Mouse (Mus musculus) thymus, postnatal 10 days (tissue): Measurements from ENCODE around the gene Fmnl3.

Source experiments
- DNase-seq, 2 experiments: peaks; one replicate each; pipeline ENCODE4 v3.0.0; 2021; ENCODE audit warnings: low spot score in 2 of 2

Gene Fmnl3

DNA sequence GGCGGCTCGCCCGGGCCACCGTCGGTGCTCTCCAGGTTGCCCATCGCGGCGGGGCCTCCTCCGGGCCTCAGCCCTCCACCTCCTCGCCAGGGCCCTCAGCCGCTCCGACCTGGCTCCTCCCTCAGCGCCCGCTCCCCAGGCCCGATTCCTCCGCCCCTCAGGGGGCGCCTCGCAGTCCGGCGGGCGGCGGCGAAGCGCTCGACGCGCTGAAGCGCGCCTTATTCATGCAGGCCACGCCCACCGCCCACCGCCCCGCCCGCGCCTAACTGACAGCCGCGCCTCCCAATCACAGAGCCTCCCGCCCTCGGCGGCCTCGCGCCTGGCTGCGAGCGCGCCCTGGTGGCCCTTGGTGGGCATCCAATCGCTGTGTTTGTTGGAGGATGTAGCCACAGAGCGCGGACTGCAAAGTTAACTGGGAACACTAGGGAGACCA is at the start of gene Fmnl3:
TSS of gene Fmnl3 (minus strand) at position 224 of the 433 bp plus-strand sequence.
- peak; percentile 94 to 100 for DNase-seq

DNA sequence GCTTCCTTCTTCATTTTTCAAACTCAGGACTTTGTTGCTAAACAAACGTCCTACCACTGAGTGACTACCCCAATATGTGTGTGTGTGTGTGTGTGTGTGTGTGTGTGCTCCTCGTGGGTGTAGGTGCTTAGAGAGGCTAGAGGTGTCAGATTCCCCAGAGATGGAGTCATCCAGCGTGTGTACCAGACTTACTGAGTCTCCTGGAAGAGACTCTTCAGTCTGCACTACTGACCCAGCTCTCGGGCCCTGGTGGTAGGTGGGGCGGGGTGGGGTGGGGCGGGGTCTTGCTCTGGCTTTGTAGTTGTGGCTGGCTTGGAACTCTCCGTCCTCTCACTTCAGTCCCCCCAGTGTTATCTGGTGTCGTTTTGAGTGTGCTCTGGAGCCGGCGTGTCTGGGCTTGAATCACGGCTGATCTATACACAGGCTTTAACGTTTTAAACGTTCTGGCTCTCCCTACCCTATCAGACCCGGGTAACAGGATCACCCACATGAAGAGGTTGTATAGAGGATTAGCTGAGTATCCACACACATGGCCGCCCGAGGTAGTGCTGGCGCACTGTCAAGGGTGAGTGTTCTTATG is 47.5 kb upstream of the Fmnl3 start:
- no peak for DNase-seq

DNA sequence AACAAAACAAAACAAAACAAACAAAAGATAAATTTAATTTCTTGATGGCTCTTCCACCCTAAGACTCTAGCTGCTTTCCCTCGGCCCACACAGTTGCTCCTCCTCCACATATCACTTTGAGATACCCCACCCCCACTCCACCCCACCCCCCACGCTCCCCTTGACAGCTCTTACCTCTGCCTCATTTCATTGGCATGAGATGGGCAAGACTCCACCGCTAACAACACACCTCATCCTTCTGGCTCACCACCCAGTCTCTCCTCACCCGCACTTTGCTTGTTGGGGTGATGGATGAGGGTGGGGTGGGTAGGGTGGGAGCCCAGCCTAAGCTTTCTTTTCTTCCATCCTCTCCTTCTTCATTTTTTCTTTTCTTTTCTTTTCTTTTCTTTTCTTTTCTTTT is 46.7 kb upstream of the Fmnl3 start:
- DNase-seq = no peak

DNA sequence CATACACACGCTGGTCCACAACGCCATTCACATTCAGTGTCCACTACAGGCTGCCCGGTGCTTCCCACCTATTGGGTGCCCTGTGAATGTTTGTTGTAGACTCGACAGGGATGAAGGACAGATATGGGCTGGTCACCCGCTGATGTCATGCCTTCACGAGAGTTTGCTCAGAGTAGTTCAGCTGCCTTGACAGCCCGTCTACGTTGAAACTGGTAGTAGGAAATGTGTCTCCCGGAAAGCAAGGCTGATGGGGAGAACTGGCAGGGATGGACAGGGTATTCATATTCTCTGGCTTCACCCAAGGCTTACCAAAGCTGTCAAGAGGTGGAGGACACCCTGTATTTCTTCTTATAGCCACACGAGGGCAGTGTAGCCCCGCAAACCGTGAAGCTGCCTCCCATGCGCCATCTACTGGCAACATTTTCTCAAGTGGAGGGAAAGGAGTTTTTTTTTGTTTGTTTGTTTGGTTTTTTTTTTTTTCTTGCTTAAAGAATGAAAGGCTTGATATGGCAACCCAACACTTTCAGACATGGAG is 46.1 kb upstream of the Fmnl3 start:
- DNase-seq = peak; percentile 45 to 94

DNA sequence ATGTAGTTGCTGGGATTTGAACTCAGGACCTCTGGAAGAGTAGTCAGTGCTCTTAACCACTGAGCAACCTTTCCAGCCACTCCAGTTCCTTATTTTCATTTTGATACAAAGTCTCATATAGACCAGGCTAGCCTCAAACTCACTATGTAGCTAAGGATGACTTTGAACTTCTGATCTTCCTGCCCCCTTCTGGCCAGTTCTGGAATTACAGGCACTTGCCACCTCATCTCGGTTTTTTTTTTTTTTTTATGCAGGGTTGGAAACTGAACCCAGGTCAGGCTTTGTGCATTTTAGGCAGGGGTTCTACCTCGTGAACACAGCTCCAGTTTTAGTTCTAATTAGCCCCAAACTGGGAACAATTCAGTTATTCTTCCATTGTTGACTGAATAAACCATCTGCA is 45.5 kb upstream of the Fmnl3 start:
- peak; percentile 21 to 71 for DNase-seq

DNA sequence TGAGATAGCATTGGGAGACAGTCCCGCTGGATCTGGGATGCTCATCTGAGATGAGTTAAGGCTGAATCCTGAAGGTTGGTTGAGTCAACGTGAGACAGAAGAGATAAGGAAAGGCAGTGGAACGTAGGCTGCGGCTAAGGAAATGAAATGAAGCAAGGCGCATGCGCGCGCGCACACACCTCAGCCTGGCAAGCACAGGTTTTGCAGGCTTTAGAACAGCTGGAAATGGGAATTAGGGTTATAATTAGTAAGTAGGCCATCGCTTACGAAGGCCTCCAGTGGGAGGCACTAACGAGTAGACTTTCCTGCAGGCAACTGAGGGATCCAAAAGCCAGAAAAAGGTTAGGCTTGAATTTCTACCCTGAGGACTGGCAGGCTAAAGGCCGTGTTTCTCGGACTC is 41.5 kb upstream of the Fmnl3 start:
- DNase-seq = no peak

DNA sequence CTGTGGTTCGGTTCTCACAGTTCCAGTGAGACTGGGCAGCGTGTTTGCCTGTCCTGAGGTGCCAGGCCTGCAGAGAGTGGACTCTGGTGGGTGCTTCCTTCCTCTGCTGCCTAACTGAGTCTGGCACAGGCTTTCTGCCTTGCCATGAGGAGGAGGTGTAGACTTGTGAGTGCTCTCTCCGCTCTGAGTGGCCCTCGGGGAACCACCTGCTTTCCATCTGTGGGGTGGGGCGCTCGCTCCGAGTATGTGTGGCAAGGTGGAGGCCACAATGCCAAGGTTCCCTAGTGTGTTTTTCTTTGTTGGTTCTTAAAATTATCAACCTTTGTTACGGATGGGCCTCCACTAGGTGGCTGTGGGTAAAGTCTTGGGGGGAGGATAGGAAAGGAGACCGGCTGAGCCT is 38.6 kb upstream of the Fmnl3 start:
- no peak for DNase-seq

DNA sequence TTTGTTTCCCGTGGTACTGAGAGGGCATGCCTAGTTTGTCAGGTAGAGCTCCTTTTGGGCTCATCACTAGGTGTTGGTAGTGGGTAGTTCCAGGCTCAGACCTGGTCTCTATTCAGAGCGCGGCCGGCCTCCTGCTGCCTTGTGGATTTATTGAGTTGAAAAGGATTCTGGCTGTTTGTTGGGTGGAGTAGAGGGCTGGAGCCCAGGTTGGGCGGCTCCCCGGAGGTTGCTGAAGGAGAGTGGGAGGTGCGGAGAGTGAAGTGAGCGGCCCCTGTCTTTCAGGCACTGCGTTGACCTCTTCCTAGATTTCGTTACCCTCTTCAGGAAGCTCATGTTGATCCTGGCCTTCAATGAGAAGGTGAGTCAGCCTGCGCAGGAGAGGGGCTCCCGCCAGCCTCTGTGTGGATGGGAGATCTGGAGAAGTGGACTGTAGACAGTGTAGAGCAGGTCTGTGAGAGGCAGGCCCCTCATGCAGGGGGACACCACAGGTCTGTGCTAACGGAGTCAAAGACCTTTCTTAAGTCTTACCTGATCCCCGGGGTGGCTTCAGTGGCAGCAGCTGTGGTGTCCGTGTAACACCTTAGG is 36.8 kb upstream of the Fmnl3 start:
- DNase-seq = no peak

DNA sequence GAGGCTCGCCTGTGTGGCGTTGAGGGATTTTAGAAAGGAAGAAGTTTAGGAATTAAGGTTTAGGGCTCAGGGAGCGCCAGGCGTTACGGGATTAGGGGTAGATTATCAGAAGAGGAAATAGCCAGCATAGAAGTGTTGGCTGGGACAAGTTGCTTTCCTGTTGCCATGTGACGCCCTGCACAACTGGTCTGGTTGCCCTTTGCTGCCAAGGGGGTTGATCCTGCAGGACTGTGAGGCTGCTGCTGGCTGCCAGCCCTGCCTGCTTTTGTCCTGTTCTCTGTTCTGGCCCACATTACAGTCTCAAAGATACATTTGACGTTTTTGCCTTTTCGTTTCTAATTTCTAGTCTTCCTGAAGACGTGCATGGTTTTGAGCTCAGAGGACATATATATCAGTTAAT is 34.9 kb upstream of the Fmnl3 start:
- no peak for DNase-seq

DNA sequence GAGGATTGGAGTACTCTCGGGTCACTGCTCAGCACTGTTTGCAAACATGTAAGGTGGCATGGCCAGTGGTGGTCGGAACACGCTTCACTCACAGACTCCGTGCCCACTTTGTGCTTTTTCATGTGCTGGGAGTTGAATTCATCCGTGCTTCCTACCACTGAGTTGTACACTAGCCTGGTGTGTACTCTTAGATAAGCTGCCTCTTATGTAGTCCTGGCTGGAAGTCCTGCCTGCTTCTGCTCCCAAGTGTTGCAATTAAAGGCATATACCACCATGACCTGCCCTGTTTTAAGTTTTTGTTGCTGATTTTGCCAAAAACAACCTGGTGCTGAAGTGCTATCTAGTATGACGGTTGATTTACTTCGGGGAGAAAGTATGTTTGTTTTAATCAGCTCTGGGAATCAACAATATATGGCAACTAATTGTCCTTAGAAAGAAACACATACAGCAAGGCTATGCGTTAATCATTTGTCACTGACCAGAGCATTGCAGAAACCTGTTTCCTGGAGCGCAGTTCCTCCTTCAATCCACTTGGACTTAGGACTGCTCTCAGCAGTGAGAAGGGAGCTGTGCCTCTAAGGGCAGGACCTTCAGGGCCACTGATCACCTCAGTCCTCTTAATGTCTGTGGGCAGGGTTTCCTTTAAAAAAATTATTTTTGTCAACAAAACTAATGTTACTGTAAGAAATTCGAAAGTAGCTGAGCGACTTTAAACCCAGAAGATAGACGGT is 33.0 kb upstream of the Fmnl3 start:
- DNase-seq = no peak

DNA sequence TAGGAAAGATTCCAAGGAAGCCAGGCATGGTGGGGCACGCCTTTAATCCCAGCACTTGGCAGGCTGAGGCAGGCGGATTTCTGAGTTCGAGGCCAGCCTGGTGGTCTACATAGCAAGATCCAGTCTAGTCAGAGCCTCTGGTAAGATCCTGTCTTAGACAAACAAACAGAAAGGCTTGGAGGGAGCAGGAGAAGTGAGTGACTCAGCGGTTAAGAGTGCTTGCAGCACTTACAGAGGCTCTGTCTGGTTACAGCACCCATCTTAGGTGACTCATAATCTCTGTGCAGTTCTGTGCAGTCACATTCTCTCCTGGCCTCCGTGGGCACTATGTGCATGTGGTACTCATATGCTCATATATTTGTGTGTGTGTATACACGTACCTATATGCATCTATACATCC is 30.3 kb upstream of the Fmnl3 start:
- no peak for DNase-seq

DNA sequence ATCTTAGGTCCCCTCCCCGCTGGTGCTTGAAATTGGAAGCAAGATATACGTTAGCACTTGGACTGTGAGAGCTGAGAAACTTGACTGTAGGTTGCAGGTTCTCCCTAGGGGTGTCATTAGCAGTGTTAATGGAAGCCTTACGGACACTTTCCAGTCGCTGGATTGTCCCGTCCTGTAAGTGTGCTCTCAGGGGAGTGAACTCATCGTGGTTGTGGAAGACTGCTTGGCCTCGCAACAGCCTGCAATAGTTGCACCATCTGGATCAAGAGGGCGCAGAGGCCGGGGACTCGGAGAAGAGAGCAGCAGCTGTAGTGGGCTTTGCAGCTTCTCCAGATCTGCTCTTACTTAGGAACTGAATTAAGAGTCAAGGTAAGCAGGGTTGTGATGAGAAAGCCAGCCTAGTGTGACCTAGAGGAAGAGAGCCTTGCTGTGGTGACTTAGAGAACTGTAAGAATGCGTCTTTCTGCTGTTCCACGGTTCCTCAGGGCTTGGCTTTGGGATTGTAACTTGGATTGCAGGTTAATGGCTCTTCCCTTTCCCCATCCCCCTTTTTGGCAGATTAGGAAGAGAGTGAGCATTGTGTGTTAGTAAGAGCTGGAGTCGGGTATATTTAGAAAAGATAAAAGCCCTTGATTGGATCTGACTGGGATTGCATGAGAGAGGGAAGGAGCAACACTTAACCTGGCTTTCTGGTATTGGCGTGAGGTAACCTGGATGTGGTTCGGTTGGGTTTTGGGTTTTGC is 29.4 kb upstream of the Fmnl3 start:
- DNase-seq = no peak

DNA sequence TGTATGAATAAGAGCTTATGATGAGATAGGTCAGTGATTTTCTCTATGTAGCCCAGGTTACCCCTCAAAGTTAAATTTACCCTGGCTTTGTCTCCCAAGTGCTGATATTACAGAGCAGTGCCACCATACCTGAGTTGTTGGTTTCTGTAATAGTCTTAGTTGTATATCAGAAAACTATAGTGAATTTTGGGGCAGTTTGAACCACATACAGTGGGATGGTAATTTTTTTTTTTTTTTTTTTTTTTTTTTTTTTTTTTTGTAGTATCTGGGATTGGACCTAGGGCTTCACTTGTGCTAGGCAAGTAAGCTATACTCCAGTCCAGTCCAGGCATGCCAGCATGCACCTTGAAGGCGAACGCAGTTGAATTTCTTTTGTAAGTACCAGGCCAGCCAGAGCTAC is 27.3 kb upstream of the Fmnl3 start:
- no peak for DNase-seq

DNA sequence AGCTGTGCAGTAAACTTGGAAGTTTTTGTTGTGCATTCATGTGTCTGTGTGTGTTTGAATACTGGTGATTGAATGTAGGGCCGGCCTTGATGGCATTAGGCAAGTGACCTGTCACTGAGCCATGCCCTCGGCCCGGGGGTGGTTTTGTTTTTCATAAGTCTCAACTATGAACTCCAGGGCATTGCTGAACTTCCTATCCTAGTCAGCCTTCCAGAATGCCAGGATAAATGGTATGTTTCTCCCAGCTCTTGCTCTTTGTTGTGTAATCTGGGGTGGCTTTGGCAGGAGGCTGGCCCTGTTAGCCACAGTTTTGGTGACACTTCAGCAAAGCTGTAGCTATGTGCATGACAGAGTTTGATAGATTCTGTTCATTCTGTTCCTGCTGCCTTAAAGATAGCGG is 26.6 kb upstream of the Fmnl3 start:
- no peak for DNase-seq

DNA sequence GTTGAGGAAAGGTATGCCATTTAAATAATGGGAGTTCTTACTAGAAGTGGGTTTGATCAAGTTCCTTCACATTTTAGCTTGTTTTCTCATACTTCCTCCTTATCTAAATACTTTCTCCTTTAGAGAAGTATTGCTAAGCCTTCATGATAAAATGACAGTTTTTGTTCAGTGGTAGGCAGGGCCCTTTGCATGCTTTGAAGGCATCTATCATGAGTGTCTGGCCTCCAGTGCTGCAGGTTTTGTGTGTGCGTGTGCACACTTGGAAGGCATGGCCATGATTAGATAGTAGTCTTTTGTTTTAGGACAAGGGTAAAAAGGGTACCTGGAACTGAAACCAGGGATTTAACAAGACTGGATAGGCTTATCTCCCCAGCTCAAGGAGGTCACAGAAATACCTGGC is 26.2 kb upstream of the Fmnl3 start:
- DNase-seq = no peak

DNA sequence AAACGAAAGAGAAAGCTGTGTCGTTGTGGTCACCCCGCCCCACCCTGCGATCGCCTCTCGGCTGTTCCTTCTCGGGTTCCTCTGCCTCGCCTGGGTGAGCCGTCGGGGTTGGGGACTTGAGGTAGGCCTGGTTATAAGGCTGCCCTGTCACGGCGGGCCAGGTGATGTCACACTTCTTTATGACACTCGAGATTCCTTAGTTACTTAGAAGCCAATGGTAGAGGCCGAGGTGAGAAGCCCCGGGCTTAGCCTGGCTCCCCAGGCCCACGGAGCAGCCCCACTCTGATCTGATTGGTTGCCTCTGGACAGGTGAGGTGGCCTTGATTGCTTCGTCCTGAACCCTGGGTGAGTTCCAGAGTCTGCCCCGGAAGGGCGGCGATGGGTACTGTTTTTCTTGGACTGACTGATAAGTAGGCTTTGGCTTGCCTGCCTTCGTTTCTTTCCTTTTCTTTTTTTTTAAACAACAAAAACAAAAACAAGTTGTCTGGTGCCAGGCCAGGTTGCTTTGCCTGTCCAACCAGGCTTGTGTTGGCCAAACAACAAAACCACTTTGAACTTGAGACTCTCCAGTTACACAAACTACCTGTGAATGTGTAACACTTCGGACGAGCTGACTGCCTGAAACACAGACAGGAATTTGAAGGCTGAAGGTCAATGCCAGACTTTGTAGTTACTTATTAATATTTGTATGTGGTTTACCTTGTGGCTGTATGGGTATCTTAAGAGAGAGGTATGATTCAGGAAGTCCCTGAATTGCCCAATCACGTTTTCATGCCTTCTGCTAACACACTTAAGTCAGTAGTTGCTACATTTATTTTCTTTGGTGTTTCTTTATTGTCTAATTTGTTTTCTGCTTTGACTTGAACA is 23.3 kb upstream of the Fmnl3 start:
- DNase-seq = no peak

DNA sequence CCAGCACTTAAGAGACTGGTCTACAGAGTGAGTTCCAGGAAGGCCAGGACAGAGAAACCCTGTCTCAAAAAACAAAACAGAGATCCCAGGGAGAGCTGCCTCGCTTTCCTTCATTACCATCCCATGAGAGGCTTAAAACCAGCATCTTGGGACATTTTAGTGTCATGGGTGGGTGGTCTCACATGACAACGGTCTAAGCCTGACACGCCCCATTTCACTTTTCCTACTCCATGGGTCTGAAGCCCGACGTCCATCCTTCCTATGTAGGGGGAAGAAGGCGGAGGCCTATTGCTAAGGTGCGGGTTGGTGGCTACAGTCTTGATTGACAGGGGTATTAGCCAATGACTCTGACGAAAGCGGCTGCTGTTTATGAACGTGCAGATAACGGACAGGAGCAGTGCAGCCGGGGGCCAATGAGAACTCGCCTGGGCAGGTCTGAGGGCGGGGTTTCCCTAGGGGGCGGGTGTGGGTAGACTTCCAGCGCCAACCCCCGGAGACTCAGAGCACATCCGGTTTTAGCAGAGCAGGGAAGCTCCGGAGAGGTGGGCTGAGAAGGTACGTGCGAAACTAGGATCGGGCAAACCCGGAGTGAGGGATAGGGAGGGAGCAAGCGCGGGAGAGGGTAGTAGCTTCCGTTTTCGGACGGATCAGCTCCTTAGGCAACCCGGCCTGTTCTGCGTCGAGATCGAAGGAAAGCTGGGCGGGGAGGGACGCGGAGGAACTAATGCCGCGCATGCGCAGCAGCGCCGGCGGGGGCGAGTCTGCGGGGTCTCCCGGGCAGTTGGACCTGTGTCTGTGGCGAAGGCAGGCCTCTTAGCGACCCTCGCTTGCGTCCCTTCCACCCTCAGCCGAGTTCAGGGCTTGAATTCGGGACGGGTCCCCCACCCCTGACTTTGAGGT is 22.5 kb upstream of the Fmnl3 start, which contains the start of gene Tmbim6:
TSS of gene Tmbim6 (plus strand) at position 397 of the 900 bp plus-strand sequence.
- DNase-seq = peak; percentile 99 to 100

DNA sequence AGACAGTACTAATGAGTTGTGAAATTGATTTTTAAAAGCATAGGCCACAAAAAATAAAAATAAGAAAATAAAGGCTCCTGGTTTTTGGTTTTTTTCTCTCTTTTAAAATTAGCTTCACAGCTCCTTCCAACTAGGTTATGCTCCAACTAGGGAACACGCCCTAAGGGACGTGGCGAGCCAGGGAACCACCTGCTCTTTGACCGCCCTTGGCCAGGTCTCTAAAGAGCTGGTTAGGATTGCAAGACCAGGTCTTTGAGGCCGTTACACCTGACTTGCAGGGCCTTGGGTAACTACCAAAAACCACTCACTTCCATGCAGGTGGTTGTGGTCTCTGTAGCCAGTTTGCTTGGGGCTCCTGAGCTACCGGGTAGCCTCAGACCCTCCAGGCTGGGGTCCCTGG is 21.7 kb upstream of the Fmnl3 start:
- no peak for DNase-seq

DNA sequence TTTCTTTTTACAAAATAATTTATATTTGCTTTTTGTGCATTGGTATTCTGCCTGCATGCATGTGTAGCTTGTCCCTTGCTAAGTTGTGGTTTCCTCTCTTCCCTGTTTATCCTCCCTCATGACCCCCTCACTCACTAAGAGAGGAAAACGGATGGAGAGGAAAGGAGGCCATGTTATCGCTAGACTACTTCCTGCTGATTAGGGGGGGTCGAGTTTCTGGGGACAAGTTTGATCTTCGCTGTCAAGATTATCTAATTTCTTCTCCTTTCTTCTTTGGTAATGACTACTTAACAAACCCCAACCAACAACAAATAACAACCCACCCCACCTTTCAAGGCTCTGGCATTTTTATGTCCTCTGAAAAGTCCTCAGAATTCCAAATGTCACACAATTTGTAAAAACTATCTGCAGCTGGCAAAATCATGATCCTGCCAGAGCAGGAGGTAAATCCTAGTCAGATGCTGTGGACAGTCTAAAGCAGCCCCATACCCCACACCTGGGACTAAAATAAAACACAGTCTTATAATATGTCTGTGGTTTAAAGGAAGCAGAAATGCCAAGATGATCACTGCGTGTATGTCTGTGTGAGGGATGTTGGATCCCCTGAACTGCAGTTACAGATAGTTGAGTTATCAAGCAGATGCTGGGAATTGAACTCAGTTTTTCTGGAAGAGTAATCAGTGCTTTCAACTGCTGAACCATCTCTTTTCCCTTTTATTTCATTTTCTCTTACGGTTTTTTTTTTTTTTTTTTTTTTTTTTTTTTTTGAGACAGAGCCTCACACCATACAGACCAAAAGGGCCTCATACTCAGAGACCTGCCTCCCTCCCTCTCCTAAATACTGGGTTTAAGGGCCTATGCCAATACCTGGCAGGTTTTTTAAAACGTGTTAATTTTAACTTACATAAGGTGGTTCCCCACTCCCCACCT is 20.5 kb upstream of the Fmnl3 start:
- DNase-seq = no peak
